Mouse (Mus musculus): ENCODE data around the gene Nhsl1.

DNA sequence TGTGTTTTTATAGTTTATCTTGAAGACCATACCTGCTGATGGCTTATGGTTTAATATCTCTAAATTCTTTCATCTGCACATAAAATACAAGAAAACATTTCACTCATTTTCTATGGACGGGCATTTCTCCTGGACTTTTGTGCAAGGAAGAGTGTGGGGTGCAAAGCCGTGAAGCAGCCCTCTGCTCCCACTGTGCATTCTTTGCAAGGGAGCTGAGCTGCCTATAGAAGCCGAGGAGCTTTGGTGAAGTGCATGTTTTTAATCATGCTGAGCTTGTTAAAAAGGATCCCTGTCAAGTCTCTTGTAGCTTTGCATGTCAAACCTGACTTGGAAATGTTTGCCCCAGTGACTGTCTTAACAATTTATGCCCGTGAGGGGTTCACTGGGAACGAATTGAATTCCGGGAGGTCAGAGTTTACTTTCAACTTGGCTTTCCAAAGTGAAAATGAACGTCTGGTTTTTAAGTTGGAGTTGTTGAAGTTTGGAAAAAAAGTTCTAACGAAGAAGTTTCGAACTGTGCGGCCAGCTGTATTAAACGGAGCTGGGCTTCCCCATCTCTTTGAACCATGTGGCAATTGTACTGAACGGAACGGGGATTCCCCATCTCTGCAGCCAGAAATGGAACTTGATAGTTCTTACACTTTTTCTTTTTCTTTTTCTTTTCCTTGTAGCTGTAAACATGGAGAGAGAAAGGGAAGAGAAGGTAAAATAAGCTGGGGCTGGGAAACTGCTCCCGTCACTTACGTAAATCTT is 22.8 kb downstream of the Nhsl1 start:
- TF ChIP-seq CTCF (IDR thresholded peaks at IDR 0.05; ENCODE audit: low read depth), result no peak
- TF ChIP-seq EP300 (IDR thresholded peaks at IDR 0.05; ENCODE audit: low read depth), result no peak

Measured in liver, embryonic 14.5 days (tissue).